Mouse (Mus musculus) lung, postnatal 0 days (tissue): Measurements from ENCODE around the gene Primpol. TPM values are rescaled to one million over a fixed set of nuclear protein-coding genes. Genes with fewer than 3 reads are reported as not detected.

Experiments
- ATAC-seq: fragments of 200-750 bp; cut with Nextera tagmentation; 2 replicates; pipeline ENCODE4 v1.8.0; 2017; ENCODE audit warnings: moderate library complexity
- DNase-seq: peaks from one replicate; pipeline ENCODE4 v3.0.0-alpha.2; 2016; ENCODE audit warnings: low spot score
- H3K27ac ChIP-seq: fragments of 300-500 bp; sonication (generic); 2 replicates; pipeline ENCODE4 v1.5.1; 2014; ENCODE audit warnings: antibody characterized with exemption, mild to moderate bottlenecking, low read length, mixed read lengths
- H3K27me3 ChIP-seq: fragments of 300-500 bp; sonication (generic); replicated peaks from 2 replicates; pipeline ENCODE4 v1.6.1; 2014; ENCODE audit warnings: low read length, mixed read lengths; ENCODE audit not compliant: insufficient read depth
- H3K36me3 ChIP-seq: fragments of 300-500 bp; sonication (generic); 2 replicates; pipeline ENCODE4 v1.6.1; 2014; ENCODE audit warnings: low read length, mixed read lengths; ENCODE audit not compliant: insufficient read depth
- H3K4me1 ChIP-seq: fragments of 300-500 bp; sonication (generic); 2 replicates; pipeline ENCODE4 v1.6.1; 2014; ENCODE audit warnings: antibody characterized with exemption, low read depth, low read length, mixed read lengths; ENCODE audit not compliant: insufficient read depth
- H3K4me2 ChIP-seq: fragments of 300-500 bp; sonication (generic); replicated peaks from 2 replicates; pipeline ENCODE4 v1.6.1; 2014; ENCODE audit warnings: low read depth, mild to moderate bottlenecking, low read length, moderate library complexity, mixed read lengths
- H3K4me3 ChIP-seq: fragments of 300-500 bp; sonication (generic); 2 replicates; pipeline ENCODE4 v1.5.1; 2014; ENCODE audit warnings: low read depth, low read length
- H3K9ac ChIP-seq: fragments of 300-500 bp; sonication (generic); replicated peaks from 2 replicates; pipeline ENCODE4 v1.6.1; 2014; ENCODE audit warnings: low read depth, mild to moderate bottlenecking
- H3K9me3 ChIP-seq: fragments of 300-500 bp; sonication (generic); 2 replicates; pipeline ENCODE4 v1.6.1; 2016; ENCODE audit warnings: low read length, mixed read lengths
- CTCF ChIP-seq: IDR thresholded peaks from 2 replicates; pipeline ENCODE4 v1.5.1; 2016; ENCODE audit warnings: antibody characterized with exemption, mild to moderate bottlenecking
- EP300 ChIP-seq: IDR thresholded peaks from 2 replicates; pipeline ENCODE4 v1.6.1; 2016; ENCODE audit warnings: antibody characterized with exemption, mild to moderate bottlenecking, control low read depth
- WGBS: fragments of 180-500 bp; shearing (Covaris S2); extraction: QIAGEN DNeasy Blood & Tissue Kit; methylation state at CpG from one replicate; pipeline ENCODE4 v1.1.7; 2014; 5-methylcytosine and 5-hydroxymethylcytosine counted together
- polyA plus RNA-seq: library from polyadenylated mRNA; unstranded; fragments of >200 nt; fragmentation: Nextera tagmentation; extraction: Ambion mirVana; gene quantifications from 2 replicates; pipeline ENCODE4 v1.2.1, GENCODE M21; 2015

The Primpol gene
- 3.7 and 4.8 TPM in 2 replicates for polyA plus RNA-seq

DNA sequence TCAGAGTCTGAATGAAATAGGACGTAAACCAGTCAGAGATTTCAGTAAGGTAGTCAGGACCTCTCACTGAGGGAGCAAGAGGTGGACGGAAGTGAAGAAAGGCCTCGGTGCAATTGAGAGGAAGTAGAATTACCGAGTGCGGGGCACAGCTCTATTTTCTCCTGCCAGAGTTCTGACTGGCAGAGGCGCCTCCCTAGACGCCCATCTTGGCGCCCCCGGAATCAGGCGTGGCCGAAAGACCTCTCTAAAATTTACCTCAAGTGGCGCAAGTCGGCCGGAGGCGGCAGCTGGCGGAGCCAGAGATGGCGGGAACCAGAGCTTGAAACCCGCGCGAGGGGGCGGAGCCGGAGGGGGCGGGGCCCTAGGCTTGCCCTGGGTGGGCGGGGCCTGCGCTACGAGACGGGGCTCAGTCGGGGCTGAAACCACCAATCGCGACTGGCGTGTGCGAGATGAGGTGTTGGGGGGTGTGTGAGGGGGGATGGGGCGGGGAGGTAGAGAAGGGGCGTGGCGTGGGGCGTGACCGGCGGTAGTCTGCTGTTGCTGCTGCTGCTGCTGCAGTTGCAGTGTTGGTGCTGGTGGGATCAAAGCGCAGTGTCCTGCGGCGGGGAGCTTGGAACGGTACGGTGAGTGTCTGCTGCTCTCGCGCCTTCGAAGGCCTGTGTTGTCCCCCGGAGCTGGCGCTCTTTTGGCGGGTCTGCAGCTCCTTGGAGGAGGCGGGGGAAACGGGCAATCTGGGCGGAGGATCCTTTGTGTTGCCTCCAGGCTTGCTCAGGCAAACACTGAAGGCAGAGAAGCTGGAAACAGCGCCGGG, at the start of gene Primpol, which contains the start of gene Casp3:
Gene Primpol (minus strand): TSS at position 334 of the 811 bp plus-strand sequence.
Gene Casp3 (plus strand): TSS at position 413 of the 811 bp plus-strand sequence.
- under 1% methylated on average over 44 of the region's 54 CpGs for WGBS

DNA sequence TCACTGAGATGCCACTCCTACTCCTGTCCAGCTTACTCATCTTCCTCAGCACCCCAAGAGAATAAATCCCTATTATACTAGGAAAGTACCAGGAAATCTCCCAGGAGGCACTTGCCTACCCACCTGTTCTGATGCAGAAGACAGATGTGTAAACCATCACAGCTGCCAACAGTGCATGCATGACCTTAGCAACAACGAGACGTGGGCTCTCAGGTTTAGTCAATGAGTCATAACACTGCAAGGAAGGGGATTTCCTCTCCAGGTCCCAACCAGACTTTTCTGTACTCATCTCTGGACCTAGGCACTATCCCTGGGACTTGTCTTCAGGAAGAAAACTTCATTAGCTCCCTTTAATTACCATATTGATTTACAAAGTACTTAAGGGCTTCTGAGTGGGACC, 38.9 kb upstream of the Primpol start:
- no peak overlapping the region for H3K4me2 ChIP-seq
- H3K9ac ChIP-seq = no peak overlapping the region
- TF ChIP-seq EP300 = no peak
- no peak for TF ChIP-seq CTCF
- no peak overlapping the region for H3K27ac ChIP-seq
- DNase-seq (no peak), ATAC-seq (no peak)
- no peaks in the 10 kb centered on the region for H3K4me1 ChIP-seq
- H3K9me3 ChIP-seq = no peaks in the 10 kb centered on the region
- no peaks in the 10 kb centered on the region for H3K36me3 ChIP-seq
- 55% methylated on average over 2 of the region's 2 CpGs for WGBS
- no peak overlapping the region for H3K4me3 ChIP-seq
- H3K27me3 ChIP-seq = no peaks in the 10 kb centered on the region

More for the DNA sequence above, at the start of gene Primpol, which contains the start of gene Casp3:
- DNase-seq (peak; percentile 98), ATAC-seq (peak; percentile 98)
- no peaks in the 10 kb centered on the region for H3K9me3 ChIP-seq
- TF ChIP-seq EP300 (no peak), CTCF (no peak)
- no peaks in the 10 kb centered on the region for H3K36me3 ChIP-seq
- H3K4me1 ChIP-seq = peaks cover 4% of the 10 kb centered on the region; the same call in 1 of the 2 replicates
- peak within 1 kb of the TSS; percentile 84 for H3K27ac ChIP-seq
- no peaks in the 10 kb centered on the region for H3K27me3 ChIP-seq
- peak within 1 kb of the TSS; percentile 94 for H3K4me2 ChIP-seq
- peak within 1 kb of the TSS; percentile 77 for H3K4me3 ChIP-seq
- H3K9ac ChIP-seq = peak within 1 kb of the TSS; percentile 62

DNA sequence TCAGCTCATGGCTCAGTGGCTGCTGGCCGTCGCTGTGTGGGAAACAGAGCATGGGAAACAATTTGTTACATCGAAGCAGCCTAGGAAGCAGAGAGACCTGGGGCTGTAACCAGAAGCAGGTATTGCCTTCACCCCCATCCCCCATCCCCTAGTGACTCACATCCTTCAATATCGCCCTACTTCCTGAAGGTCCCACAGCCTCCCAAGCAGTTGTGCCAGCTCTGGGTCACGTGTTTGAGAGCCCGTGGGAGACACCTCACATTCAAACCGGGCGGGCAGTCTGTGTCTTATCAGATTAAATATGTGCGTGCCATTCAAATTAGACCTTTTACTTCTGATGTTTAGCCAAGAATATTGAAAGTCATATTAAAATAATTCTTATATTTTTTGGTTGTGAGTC, 34.9 kb upstream of the Primpol start:
- Histone ChIP-seq H3K4me1 (no peaks in the 10 kb centered on the region), H3K27ac (no peak overlapping the region), H3K9me3 (no peaks in the 10 kb centered on the region), H3K4me2 (no peak overlapping the region), H3K36me3 (no peaks in the 10 kb centered on the region), H3K27me3 (no peaks in the 10 kb centered on the region), H3K9ac (no peak overlapping the region), H3K4me3 (no peak overlapping the region)
- DNase-seq (peak; percentile 44), ATAC-seq (peak; percentile 79)
- TF ChIP-seq EP300 (no peak), CTCF (no peak)
- WGBS = 52% methylated on average over 9 of the region's 9 CpGs

DNA sequence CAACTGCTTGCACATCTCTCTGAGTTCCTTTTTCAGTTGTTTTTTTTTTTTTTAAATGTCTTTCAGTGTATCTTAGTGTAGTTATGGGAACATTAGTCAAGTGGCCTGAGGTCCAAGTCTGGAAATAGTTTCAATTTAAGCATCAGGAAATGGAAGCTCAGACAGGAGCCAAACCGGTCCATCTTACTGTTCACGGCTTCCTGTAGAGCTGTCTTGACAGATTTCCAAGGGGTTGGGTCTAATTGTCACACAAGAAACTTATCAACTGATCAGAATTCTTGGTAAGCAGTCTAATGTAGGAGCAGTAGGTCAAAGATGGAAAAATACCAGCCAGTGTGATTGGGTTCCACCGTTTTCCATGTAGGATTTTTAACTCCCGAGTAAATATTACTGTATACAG, 31.4 kb upstream of the Primpol start:
- WGBS = 56% methylated on average over 4 of the region's 4 CpGs
- Histone ChIP-seq H3K9ac (no peak overlapping the region), H3K27me3 (no peaks in the 10 kb centered on the region), H3K36me3 (no peaks in the 10 kb centered on the region), H3K4me1 (no peaks in the 10 kb centered on the region), H3K4me2 (no peak overlapping the region), H3K9me3 (no peaks in the 10 kb centered on the region), H3K27ac (no peak overlapping the region), H3K4me3 (no peak overlapping the region)
- ATAC-seq (no peak), DNase-seq (peak; percentile 35)
- TF ChIP-seq EP300 (no peak), CTCF (no peak)

DNA sequence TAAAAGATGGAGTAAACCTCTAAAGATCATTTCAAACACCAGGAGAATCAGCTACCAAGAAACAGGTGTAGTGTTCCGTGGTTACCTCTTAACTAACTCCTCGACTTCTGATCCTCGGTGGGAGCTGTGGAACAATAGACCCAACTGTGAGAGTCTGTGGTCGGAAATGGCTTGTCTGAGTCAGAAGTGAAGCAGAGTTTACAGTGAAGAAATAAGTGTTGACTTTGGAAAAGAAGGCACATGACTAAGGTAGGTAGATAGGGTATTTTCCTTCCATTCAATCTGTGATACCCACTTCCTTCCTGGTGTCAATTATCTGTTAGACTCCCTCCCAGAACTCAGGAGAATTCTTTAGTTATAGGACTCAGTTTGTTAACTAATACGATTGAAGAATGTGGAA, 24.3 kb upstream of the Primpol start:
- no peaks in the 10 kb centered on the region for H3K27me3 ChIP-seq
- TF ChIP-seq CTCF (no peak), EP300 (no peak)
- ATAC-seq (no peak), DNase-seq (no peak)
- 53% methylated on average over 5 of the region's 5 CpGs for WGBS
- no peak overlapping the region for H3K4me3 ChIP-seq
- H3K9ac ChIP-seq = no peak overlapping the region
- H3K27ac ChIP-seq = no peak overlapping the region
- no peaks in the 10 kb centered on the region for H3K9me3 ChIP-seq
- no peaks in the 10 kb centered on the region for H3K4me1 ChIP-seq
- H3K4me2 ChIP-seq = no peak overlapping the region
- 0 out of 2 replicates have a peak, but pooled peaks cover 5% of the 10 kb centered on the region for H3K36me3 ChIP-seq

DNA sequence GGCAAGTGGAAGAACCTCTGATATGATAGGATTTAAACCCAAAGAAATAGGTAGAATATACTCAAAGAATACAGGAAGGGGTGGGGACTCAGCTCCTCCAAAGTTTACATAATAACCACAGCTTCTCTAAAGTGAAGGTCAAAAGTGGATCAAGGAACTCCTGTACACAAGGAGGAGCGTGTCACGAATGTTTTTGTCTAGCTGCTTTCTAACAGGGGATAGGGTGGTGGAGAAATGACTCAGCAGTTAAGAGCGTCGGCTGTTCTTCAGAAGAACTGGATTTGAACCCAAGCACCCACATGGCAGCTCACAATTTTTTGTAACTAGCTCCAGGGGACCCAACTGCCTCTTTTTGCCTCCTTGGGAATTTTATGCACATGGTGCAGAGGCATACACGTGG, 22.8 kb upstream of the Primpol start:
- 55% methylated on average over 5 of the region's 5 CpGs for WGBS
- DNase-seq (peak; percentile 58), ATAC-seq (peak; percentile 72)
- Histone ChIP-seq H3K4me3 (no peak overlapping the region), H3K27ac (no peak overlapping the region), H3K9me3 (no peaks in the 10 kb centered on the region), H3K4me1 (no peaks in the 10 kb centered on the region), H3K9ac (no peak overlapping the region), H3K4me2 (no peak overlapping the region), H3K27me3 (no peaks in the 10 kb centered on the region), H3K36me3 (peaks cover 16% of the 10 kb centered on the region; the same call in 1 of the 2 replicates)
- TF ChIP-seq CTCF = no peak
- no peak for TF ChIP-seq EP300
